Mouse (Mus musculus): ENCODE measurements at regions not wholly inside any gene's neighbourhood (a gene's known extent, or its start where the extent isn't known, plus 50 kb on each side); places are given as distances from the start of the nearest gene placed in this dataset.
A peak's percentile ranks its signal among the peaks of the same experiment; 100 is the strongest.

DNA sequence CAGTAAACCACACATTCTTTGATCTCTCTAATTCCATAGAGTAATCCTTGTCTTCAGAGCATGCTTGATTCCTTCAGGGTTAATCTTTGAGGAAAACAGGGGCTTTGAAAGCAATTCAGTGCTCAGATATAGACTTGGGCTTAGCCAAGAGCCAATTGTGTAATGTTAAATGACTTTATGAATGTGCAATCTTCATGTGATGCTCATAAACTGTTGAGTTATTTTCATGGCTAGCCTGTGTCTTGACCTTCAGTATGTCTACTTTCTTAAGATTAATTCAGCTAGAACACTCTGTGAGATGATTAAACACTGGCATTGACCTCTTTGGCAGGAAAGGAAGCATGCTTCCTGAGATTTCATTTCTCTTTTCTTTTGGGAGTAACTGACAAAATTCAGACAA is 147.8 kb downstream of the Gabrg2 start:
- no peak for DNase-seq

DNA sequence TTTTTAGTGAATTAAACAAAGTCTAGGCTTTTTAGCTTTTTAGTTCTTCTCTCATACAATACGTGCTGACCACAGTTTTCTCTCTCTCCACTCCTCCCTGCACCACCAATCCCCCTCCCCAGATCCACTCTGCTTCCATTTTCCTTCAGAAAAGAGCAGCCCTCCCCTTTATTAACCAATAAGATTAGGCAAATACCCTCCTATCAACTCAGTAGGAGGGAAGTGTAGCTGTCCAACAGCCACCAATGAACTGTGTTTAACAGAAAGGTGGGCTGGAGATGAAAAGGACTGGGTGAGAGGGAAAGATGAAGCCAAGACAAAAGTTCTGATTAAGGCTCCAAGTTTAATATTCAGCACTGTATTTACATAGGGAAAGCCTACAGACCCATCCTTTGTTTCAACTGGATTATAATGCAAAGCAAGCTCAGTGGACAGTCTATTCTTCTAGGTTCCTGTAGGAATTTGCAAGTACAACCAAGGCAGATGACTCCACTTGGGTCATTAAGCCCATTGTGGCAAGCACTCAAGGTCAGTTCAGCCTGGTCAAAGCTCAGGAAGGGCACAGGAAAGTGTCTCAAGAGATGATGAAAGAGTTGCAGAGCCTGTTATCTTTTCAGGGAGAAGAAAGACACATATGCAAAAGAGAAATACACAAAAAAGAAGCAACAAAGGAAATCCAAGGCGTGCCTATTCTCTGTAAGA is 174.5 kb downstream of the Gabrg2 start:
- no peak for DNase-seq

DNA sequence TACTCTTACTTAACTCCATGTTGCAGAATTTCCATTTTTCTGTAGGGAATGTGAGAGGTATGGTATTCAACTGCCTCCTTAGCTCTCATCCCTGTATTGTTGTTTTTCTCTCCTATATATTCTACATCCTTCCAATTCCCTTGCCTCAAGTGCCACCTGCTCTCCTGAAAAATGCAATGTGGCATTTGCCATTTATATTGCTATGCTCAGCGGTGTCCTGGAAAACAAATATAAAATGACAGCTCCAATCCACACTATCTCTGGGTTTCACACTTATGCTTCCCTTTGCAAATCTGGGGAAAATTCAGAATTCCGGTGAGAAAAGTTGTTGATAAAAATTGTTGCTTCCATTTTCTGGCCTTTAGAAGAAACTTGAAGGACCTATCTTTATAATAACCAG is 182.6 kb downstream of the Gabrg2 start:
- no peak for DNase-seq

DNA sequence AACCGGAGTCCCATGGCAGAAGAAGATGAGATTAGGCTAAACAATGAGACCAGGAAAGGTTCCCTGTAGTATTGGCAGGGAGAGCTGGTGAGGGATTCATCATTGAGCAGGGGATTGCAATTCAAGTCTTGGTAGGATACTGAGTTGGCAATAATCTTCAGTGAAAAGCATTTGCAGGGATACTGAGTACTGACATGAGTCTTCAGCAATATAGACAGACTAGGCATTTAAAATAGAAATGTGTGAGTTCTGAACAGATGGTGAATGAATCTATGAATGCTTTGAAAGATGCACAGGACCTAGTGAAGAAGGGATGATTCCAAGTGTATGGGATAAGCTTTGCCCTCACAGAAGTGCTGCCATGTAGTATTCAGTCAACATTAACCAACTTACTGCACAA is 187.7 kb downstream of the Gabrg2 start:
- DNase-seq: no peak

DNA sequence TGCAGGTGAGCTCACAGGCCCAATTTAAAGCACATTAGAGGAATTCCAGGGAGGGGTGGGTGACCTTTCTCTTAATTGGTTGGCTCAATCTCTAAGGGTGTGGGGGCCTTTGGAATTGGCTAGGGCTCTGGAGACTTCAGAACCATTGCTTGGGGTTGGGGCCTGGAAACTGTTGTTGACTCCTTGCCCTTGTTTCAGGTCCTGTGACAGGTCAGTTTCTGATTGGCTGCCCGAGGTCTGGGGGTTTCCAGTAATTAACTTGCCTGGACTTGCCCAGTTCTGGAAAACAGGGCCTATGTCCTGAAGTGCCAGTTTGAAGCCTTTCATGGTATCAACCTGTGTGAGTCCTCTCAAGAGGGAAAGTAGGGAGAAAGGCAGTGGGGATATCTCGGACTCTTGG is 191.8 kb downstream of the Gabrg2 start:
- no peak for DNase-seq

GRCm38 (mm10) chr11:41792206-41792605 is 208.5 kb downstream of the Gabrg2 start:
- peak; percentile 8 to 27 for DNase-seq
